ENCODE assay signal across 10 mouse cellular contexts in genomic region chr12:85524193-85524858, GRCm38 (mm10). TPM values are rescaled to one million over a fixed set of nuclear protein-coding genes. Genes with fewer than 3 reads are reported as not detected.
A peak's percentile ranks its signal among the peaks of the same experiment; 100 is the strongest.
DNase-seq lines count a peak whose midpoint lies in the region; ATAC-seq and TF ChIP-seq lines count a peak whose summit lies in the region.
"Had no signal": no experiment of that assay in that cellular context is flagged by ENCODE, and none has a peak within 500 bp of the region (broad histone marks: within the 10 kb centered on the region; RNA-seq: fewer than 3 reads in every experiment).

No protein-coding gene starts in this region.

- peaks cover 18% of the 10 kb centered on the region; the same call in 1 of the 2 replicates for H3K4me1 ChIP-seq in hindbrain, postnatal 0 days (ENCODE audit: insufficient read depth, low read length)

- H3K9me3 ChIP-seq in hindbrain, postnatal 0 days (ENCODE audit: low read length) = no peaks in the 10 kb centered on the region
- H3K9me3 ChIP-seq: heart, embryonic 10.5 days; liver, embryonic 15.5 days had no signal

- no peaks in the 10 kb centered on the region for H3K27me3 ChIP-seq in hindbrain, postnatal 0 days (ENCODE audit: insufficient read depth, low read length)
- H3K27me3 ChIP-seq: liver, embryonic 15.5 days; Patski had no signal

- no peaks in the 10 kb centered on the region for H3K36me3 ChIP-seq in hindbrain, postnatal 0 days (ENCODE audit: insufficient read depth, low read length)
- H3K36me3 ChIP-seq: heart, embryonic 10.5 days; liver, embryonic 15.5 days had no signal

- peak overlapping the region; percentile 30; the same call in 1 of the 2 replicates for H3K4me2 ChIP-seq in hindbrain, postnatal 0 days (ENCODE audit: low read depth, low read length)
- H3K4me2 ChIP-seq: liver, embryonic 15.5 days had no signal

- no peak overlapping the region for H3K4me3 ChIP-seq in hindbrain, postnatal 0 days (ENCODE audit: low read length)
- H3K4me3 ChIP-seq: heart, embryonic 10.5 days; liver, embryonic 15.5 days had no signal

- TF ChIP-seq CTCF in hindbrain, postnatal 0 days (IDR thresholded peaks at IDR 0.05; ENCODE audit: low read depth) = no peak

- intact Hi-C loops in left cerebral cortex, postnatal 4 days (cut with DNase I) = no loop called here

- peak; percentile 61 for DNase-seq in left cerebral cortex, postnatal 4 days
- no peak for DNase-seq in left cerebral cortex, adult 11 months (ENCODE audit: low spot score)
- peak; percentile 57 for DNase-seq in embryo, embryonic 10 days (ENCODE audit: low spot score)
- DNase-seq in hindbrain, postnatal 0 days (ENCODE audit: low spot score) = peak; percentile 78
- DNase-seq in skeletal muscle tissue, adult 2 months (ENCODE audit: low read depth, low spot score) = peak; percentile 27
- DNase-seq in frontal cortex, postnatal 36 days (ENCODE audit: low spot score in 2 of 2) = no peak
- no peak for DNase-seq in kidney, adult 11 months

- ATAC-seq in hindbrain, postnatal 0 days = peak; percentile 92
- ATAC-seq: Patski had no signal

- H3K27ac ChIP-seq in hindbrain, postnatal 0 days = peak overlapping the region; percentile 66
- H3K27ac ChIP-seq: heart, embryonic 10.5 days; liver, embryonic 15.5 days had no signal

- no peak overlapping the region for H3K9ac ChIP-seq in hindbrain, postnatal 0 days (replicated peaks; ENCODE audit: low read length)
- H3K9ac ChIP-seq: liver, embryonic 15.5 days had no signal

- WGBS in hindbrain, postnatal 0 days = 25% methylated on average over 8 of the region's 8 CpGs

RNA-seq across cellular contexts. Expression of gene Fos, which starts 50.6 kb away (rescaled TPM):
- 1 to 10 TPM; 6.3 to 8.1 TPM for total RNA-seq in left cerebral cortex, postnatal 4 days (2021)
- total RNA-seq in hindbrain, postnatal 0 days (2014; rRNA removed) = 20.7 and 23.4 TPM in 2 replicates
- polyA plus RNA-seq in hindbrain, postnatal 0 days (2015; fragmentation: Nextera tagmentation; extraction: Ambion mirVana) = 12.1 and 13.5 TPM in 2 replicates

Comparison
In these comparisons a context has a peak if more than half of its experiments do, and no peak if none do; other contexts are left out.
1. DNase-seq: peak in left cerebral cortex, postnatal 4 days (single experiment), embryo, embryonic 10 days (single experiment), hindbrain, postnatal 0 days (single experiment) and skeletal muscle tissue, adult 2 months (single experiment); none in left cerebral cortex, adult 11 months (single experiment), frontal cortex, postnatal 36 days (0 of 2) and kidney, adult 11 months (single experiment).